Mouse (Mus musculus) MEL (cell line): Measurements from ENCODE around the gene Gbp8. TPM values are rescaled to one million over a fixed set of nuclear protein-coding genes. Genes with fewer than 3 reads are reported as not detected.
A peak's percentile ranks its signal among the peaks of the same experiment; 100 is the strongest.

Source experiments
- DNase-seq: peaks from one replicate; pipeline ENCODE4 v3.0.0; 2011; ENCODE audit warnings: low read depth, low spot score
- H3K27ac ChIP-seq: 2 replicates; pipeline ENCODE4 v1.5.1; 2012; ENCODE audit warnings: low read depth, mild to moderate bottlenecking, control low read depth, low read length, moderate library complexity; ENCODE audit not compliant: control insufficient read depth
- H3K27me3 ChIP-seq, 2 experiments: fragments of 150-350 bp in 1 of 2; sonication (generic) in 1 of 2; 2 replicates each; pipeline ENCODE4 v1.6.1; 2012; ENCODE audit warnings: low read length in 2 of 2, mild to moderate bottlenecking in 2 of 2, improper control_type of control experiment in 1 of 2, moderate library complexity in 1 of 2; ENCODE audit not compliant: insufficient read depth in 2 of 2, control insufficient read depth in 1 of 2
- H3K36me3 ChIP-seq, 2 experiments: 2 replicates each; pipeline ENCODE4 v1.6.1; 2012 to 2014; ENCODE audit warnings: low read length in 2 of 2, improper control_type of control experiment in 1 of 2, inconsistent platforms in 1 of 2, mild to moderate bottlenecking in 1 of 2; ENCODE audit not compliant: insufficient read depth in 2 of 2, control insufficient read depth in 1 of 2
- H3K4me1 ChIP-seq, 2 experiments: fragments of 150-350 bp in 1 of 2; sonication (generic) in 1 of 2; 2 replicates each; pipeline ENCODE4 v1.6.1; 2012; ENCODE audit warnings: low read length in 2 of 2, improper control_type of control experiment in 1 of 2, mild to moderate bottlenecking in 1 of 2; ENCODE audit not compliant: insufficient read depth in 2 of 2, control insufficient read depth in 1 of 2
- H3K4me3 ChIP-seq, 2 experiments: fragments of 150-350 bp in 1 of 2; sonication (generic) in 1 of 2; 2 replicates each; pipeline ENCODE4 v1.5.1; 2012; ENCODE audit warnings: low read depth in 2 of 2, low read length in 2 of 2, mild to moderate bottlenecking in 2 of 2, moderate library complexity in 2 of 2, control low read depth in 1 of 2, improper control_type of control experiment in 1 of 2; ENCODE audit not compliant: control insufficient read depth in 1 of 2, insufficient read depth in 1 of 2
- H3K79me2 ChIP-seq: 2 replicates; pipeline ENCODE4 v1.6.1; 2012; ENCODE audit warnings: mild to moderate bottlenecking, low read length, moderate library complexity; ENCODE audit not compliant: control insufficient read depth, poor library complexity, insufficient read depth
- H3K9ac ChIP-seq: 2 replicates; pipeline ENCODE4 v1.6.1; 2012; ENCODE audit warnings: low read depth, mild to moderate bottlenecking, control low read depth, low read length, moderate library complexity; ENCODE audit not compliant: control insufficient read depth, poor library complexity, severe bottlenecking
- H3K9me3 ChIP-seq: fragments of 150-350 bp; sonication (generic); replicated peaks from 2 replicates; pipeline ENCODE4 v1.6.1; 2012; ENCODE audit warnings: mild to moderate bottlenecking, low read length, improper control_type of control experiment, moderate library complexity; ENCODE audit not compliant: insufficient read depth
- CHD1 ChIP-seq: IDR thresholded peaks from 2 replicates; pipeline ENCODE4 v1.6.1; 2012; ENCODE audit warnings: low read depth, mild to moderate bottlenecking, inconsistent platforms, low read length, improper control_type of control experiment
- CHD2 ChIP-seq: IDR thresholded peaks from 2 replicates; pipeline ENCODE4 v1.6.1; 2011; ENCODE audit warnings: low read length, improper control_type of control experiment
- GABPA ChIP-seq: IDR thresholded peaks from 2 replicates; pipeline ENCODE4 v1.6.1; 2012; ENCODE audit warnings: low read depth, mild to moderate bottlenecking, inconsistent platforms, low read length, improper control_type of control experiment, moderate library complexity
- GATA1 ChIP-seq: IDR thresholded peaks from 2 replicates; pipeline ENCODE4 v1.6.1; 2011; ENCODE audit warnings: low read depth, low read length, improper control_type of control experiment
- MAFK ChIP-seq: IDR thresholded peaks from 2 replicates; pipeline ENCODE4 v1.6.1; 2011; ENCODE audit warnings: low read depth, mild to moderate bottlenecking, low read length, improper control_type of control experiment, borderline replicate concordance
- MAX ChIP-seq: IDR thresholded peaks from 2 replicates; pipeline ENCODE4 v1.6.1; 2011; ENCODE audit warnings: low read length, improper control_type of control experiment
- MYC ChIP-seq: IDR thresholded peaks from 2 replicates; pipeline ENCODE4 v1.6.1; 2011; ENCODE audit warnings: low read depth, mild to moderate bottlenecking, low read length, improper control_type of control experiment, moderate library complexity
- NELFE ChIP-seq: IDR thresholded peaks from 2 replicates; pipeline ENCODE4 v1.6.1; 2011; ENCODE audit warnings: low read depth, low read length, improper control_type of control experiment
- POLR2AphosphoS2 ChIP-seq: IDR thresholded peaks from 2 replicates; pipeline ENCODE4 v1.6.1; 2011; ENCODE audit warnings: low read length, improper control_type of control experiment
- RCOR1 ChIP-seq: IDR thresholded peaks from 2 replicates; pipeline ENCODE4 v1.6.1; 2012; ENCODE audit warnings: low read depth, mild to moderate bottlenecking, inconsistent platforms, low read length, improper control_type of control experiment
- SIN3A ChIP-seq: IDR thresholded peaks from 2 replicates; pipeline ENCODE4 v1.6.1; 2012; ENCODE audit warnings: low read length, improper control_type of control experiment, inconsistent platforms
- SMC3 ChIP-seq: IDR thresholded peaks from 2 replicates; pipeline ENCODE4 v1.6.1; 2011; ENCODE audit warnings: low read depth, low read length, improper control_type of control experiment
- TAL1 ChIP-seq: IDR thresholded peaks from 2 replicates; pipeline ENCODE4 v1.6.1; 2012; ENCODE audit warnings: mild to moderate bottlenecking, inconsistent platforms, low read length, moderate library complexity, mixed read lengths
- TCF12 ChIP-seq: IDR thresholded peaks from 2 replicates; pipeline ENCODE4 v1.6.1; 2014; ENCODE audit warnings: low read depth, mild to moderate bottlenecking, inconsistent platforms, low read length, improper control_type of control experiment, moderate library complexity
- USF1 ChIP-seq: IDR thresholded peaks from 2 replicates; pipeline ENCODE4 v1.6.1; 2014; ENCODE audit warnings: low read depth, mild to moderate bottlenecking, inconsistent platforms, low read length, improper control_type of control experiment, moderate library complexity
- ZMIZ1 ChIP-seq: IDR thresholded peaks from 2 replicates; pipeline ENCODE4 v1.6.1; 2012; ENCODE audit warnings: low read depth, mild to moderate bottlenecking, inconsistent platforms, low read length, improper control_type of control experiment, moderate library complexity
- ZNF384 ChIP-seq: IDR thresholded peaks from 2 replicates; pipeline ENCODE4 v1.6.1; 2012; ENCODE audit warnings: low read depth, mild to moderate bottlenecking, inconsistent platforms, low read length, improper control_type of control experiment
- polyA plus RNA-seq, 2 experiments: library from polyadenylated mRNA; stranded (reverse) in 1 of 2; unstranded in 1 of 2; fragments of >175 nt in 1 of 2; fragments of >200 nt in 1 of 2; gene quantifications; 2 replicates each; pipeline versions ENCODE4 v1.2.1 to v1.2.4; 2012; ENCODE audit warnings: low replicate concordance in 2 of 2, low read depth in 1 of 2; ENCODE audit not compliant: insufficient read length in 2 of 2, insufficient read depth in 1 of 2, missing spikeins in 1 of 2
- total RNA-seq: library from RNA; depleted of rRNA; stranded (reverse); fragments of 300-350 nt; gene quantifications from 2 replicates; pipeline ENCODE4 v1.2.3, GENCODE M21; 2012

Gene Gbp8
- total and polyA plus RNA-seq, 3 experiments = not detected

DNA sequence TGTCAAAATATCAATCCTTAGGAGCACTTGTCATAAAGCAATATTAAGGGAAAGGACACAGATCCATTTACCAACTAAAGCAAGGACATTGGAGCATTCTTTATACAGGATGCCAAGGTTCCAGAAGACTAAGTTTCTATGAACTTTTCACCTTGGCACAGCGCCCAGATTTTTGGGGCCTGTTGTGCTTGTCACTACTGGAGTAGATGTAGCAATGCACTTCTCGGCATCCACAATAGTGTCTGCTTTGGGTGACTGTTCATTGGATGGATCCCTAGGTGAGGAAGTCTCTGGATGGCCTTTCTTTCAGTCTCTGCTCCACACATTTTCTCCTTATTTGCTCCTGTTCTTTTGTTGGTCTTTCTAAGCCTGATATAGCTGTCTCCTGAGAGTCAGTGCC is 107.0 kb downstream of the Gbp8 start:
- Histone ChIP-seq H3K79me2 (no peaks in the 10 kb centered on the region), H3K4me1 (no peaks in the 10 kb centered on the region), H3K9me3 (no peaks in the 10 kb centered on the region), H3K27me3 (no peaks in the 10 kb centered on the region), H3K4me3 (no peak overlapping the region), H3K9ac (no peak overlapping the region), H3K36me3 (no peaks in the 10 kb centered on the region), H3K27ac (no peak overlapping the region)
- DNase-seq = no peak
- no peak for TF ChIP-seq ZNF384

DNA sequence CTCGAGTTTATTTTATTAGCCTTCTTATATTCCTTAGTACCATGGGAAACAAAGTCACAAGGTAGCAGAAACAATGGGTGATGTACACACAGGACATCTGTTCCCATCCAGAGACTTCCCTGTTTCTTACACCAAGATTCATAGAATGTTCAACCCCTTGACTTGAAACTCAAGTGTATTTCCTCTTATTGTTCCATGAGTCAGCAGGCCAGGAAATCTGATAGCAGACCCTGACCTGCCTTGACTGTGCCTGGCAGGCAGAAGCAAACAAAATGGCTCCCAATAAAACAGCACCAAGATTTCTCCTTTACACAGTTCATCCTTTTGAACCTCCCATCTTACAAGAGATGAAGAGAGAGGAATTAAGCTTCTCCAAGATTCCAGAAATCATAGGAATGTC is 126.8 kb downstream of the Gbp8 start:
- peak; percentile 24 for DNase-seq
- Histone ChIP-seq H3K4me1 (no peaks in the 10 kb centered on the region), H3K9me3 (no peaks in the 10 kb centered on the region), H3K9ac (no peak overlapping the region), H3K79me2 (no peaks in the 10 kb centered on the region), H3K4me3 (no peak overlapping the region), H3K36me3 (no peaks in the 10 kb centered on the region), H3K27ac (no peak overlapping the region), H3K27me3 (no peaks in the 10 kb centered on the region)
- TF ChIP-seq POLR2AphosphoS2 (no peak), GABPA (no peak), MYC (no peak), USF1 (no peak), MAX (no peak), CHD1 (no peak), TAL1 (no peak), CHD2 (no peak), ZMIZ1 (no peak), SMC3 (no peak), RCOR1 (no peak)

DNA sequence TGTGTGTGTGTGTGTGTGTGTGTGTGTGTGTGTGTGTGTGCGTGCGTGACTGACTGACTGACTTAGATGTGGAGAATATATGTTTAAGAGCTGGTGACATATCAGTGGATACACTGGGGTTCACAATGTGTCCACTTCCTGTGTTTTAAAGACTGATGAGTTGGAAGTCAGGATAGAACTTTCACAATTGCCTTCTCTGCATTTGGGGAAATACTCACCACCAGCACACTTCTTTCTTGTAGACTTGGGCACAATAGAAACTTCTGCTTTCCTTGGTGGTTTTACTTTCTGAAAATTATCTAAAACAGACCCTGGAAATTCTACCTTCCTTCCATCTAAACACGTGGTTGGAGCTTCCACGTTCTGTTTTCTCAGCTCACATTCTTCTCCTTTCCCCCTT is 127.8 kb downstream of the Gbp8 start:
- Histone ChIP-seq H3K27me3 (no peaks in the 10 kb centered on the region), H3K9ac (no peak overlapping the region), H3K9me3 (no peaks in the 10 kb centered on the region), H3K36me3 (no peaks in the 10 kb centered on the region), H3K4me3 (no peak overlapping the region), H3K27ac (no peak overlapping the region), H3K4me1 (no peaks in the 10 kb centered on the region), H3K79me2 (no peaks in the 10 kb centered on the region)
- DNase-seq = no peak
- TF ChIP-seq NELFE (no peak), RCOR1 (no peak), SIN3A (no peak), GATA1 (no peak), MAFK (no peak), TCF12 (no peak)
